Mouse (Mus musculus) C2C12 (cell line): ENCODE data around the gene Skap1.

Source experiments
- CEBPB ChIP-seq: IDR thresholded peaks from one replicate; pipeline ENCODE4 v1.6.1; 2011; ENCODE audit warnings: low read depth, mild to moderate bottlenecking, control low read depth, moderate library complexity
- CTCF ChIP-seq: IDR thresholded peaks from one replicate; pipeline ENCODE4 v1.5.1; 2011; ENCODE audit not compliant: control insufficient read depth, insufficient read depth, insufficient read length
- FOSL1 ChIP-seq: IDR thresholded peaks from one replicate; pipeline ENCODE4 v1.8.0; 2011; ENCODE audit warnings: mild to moderate bottlenecking, low read length; ENCODE audit not compliant: poor library complexity, insufficient read depth, severe bottlenecking
- MAX ChIP-seq: IDR thresholded peaks from one replicate; pipeline ENCODE4 v1.6.1; 2011; ENCODE audit warnings: mild to moderate bottlenecking, control low read depth
- MYOD1 ChIP-seq: IDR thresholded peaks from one replicate; pipeline ENCODE4 v1.6.1; 2011; ENCODE audit warnings: low read depth; ENCODE audit not compliant: control insufficient read depth, insufficient read length
- MYOG ChIP-seq: IDR thresholded peaks from one replicate; pipeline ENCODE4 v1.6.1; 2011; ENCODE audit not compliant: control insufficient read depth, insufficient read length; ENCODE audit errors: extremely low read depth
- USF1 ChIP-seq: IDR thresholded peaks from one replicate; pipeline ENCODE4 v1.6.1; 2011; ENCODE audit warnings: low read depth, mild to moderate bottlenecking, control low read depth, moderate library complexity

DNA sequence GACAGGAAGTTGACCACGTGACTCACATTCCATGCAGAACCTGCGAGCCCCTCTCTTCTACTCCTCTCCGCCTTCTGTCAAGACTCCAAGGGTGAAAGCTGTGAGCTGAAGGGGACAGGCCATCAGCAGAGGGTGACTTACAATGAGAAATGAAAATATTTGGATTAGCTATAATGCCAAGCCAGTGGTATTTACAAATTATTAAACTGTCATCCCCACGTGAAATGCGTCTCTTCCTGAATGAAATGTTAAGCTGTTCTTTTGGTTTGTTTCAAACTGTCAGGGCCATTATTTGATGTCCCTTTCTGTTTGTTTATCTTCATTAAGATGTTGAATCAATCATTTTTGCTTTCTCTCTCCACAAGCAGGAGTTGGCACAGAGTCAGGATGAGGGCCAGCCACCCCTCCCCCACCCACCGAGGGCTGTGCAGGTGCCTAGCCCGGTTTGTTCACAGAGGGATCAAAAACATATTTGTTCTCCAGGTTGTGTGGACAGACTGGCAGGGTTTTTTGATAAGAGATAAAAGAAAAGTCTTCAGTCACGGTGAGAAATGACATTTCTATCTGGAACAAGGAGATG is 210.5 kb downstream of the Skap1 start:
- TF ChIP-seq CTCF, result no peak
- TF ChIP-seq USF1, result no peak
- TF ChIP-seq MYOD1, result no peak
- no peak for TF ChIP-seq FOSL1
- no peak for TF ChIP-seq MAX
- TF ChIP-seq CEBPB, result no peak
- no peak for TF ChIP-seq MYOG
